Comparison of ENCODE assay signal across 28 mouse cellular contexts in the genomic region with DNA sequence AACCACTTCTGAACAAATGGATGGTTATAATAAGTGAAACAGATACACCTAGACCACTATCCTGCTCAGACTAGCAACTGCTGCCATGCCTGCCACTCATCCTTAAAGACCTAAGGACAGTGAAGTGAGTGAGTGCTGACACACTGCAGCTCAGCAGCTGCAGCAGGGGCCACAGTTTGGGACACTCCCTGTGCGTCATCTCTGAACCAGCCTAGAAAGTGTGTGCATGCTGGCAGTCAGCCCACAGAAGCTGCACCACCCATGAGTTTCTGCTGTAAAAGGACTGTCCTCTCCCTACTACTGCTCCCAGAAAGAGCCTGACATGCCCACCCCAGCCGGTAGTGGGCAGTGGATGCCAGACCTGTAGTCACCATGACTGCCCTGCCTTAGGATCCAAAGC. TPM values are rescaled to one million over a fixed set of nuclear protein-coding genes. Genes with fewer than 3 reads are reported as not detected.
A peak's percentile ranks its signal among the peaks of the same experiment; 100 is the strongest.
DNase-seq lines count a peak whose midpoint lies in the region; ATAC-seq lines count a peak whose summit lies in the region.
"Had no signal": no experiment of that assay in that cellular context is flagged by ENCODE, and none has a peak within 500 bp of the region (broad histone marks: within the 10 kb centered on the region; RNA-seq: fewer than 3 reads in every experiment).

No protein-coding gene starts in this region.

- WGBS in heart, embryonic 11.5 days (ENCODE audit: insufficient replicate concordance), result 60% methylated on average over 2 of the region's 2 CpGs
- 16% methylated on average over 2 of the region's 2 CpGs for WGBS in large intestine, adult 2 months
- WGBS in liver, embryonic 12.5 days (ENCODE audit: insufficient replicate concordance), result 58% methylated on average over 2 of the region's 2 CpGs

- H3K4me1 ChIP-seq in heart, embryonic 11.5 days (ENCODE audit: control insufficient read depth, insufficient read depth, low read length), result no peaks in the 10 kb centered on the region
- H3K4me1 ChIP-seq in liver, embryonic 12.5 days, result no peaks in the 10 kb centered on the region
- H3K4me1 ChIP-seq: heart, embryonic 10.5 days; hindbrain, embryonic 13.5 days; liver, embryonic 15.5 days; lung, embryonic 15.5 days; midbrain, embryonic 12.5 days; neural tube, embryonic 13.5 days had no signal

- no peak overlapping the region for H3K27ac ChIP-seq in heart, embryonic 11.5 days (ENCODE audit: low read depth, low read length)
- no peak overlapping the region for H3K27ac ChIP-seq in liver, embryonic 12.5 days
- H3K27ac ChIP-seq: heart, embryonic 10.5 days; hindbrain, embryonic 13.5 days; liver, embryonic 15.5 days; lung, embryonic 15.5 days; midbrain, embryonic 12.5 days; neural tube, embryonic 13.5 days had no signal

- H3K27me3 ChIP-seq in heart, embryonic 11.5 days (ENCODE audit: control insufficient read depth, insufficient read depth, low read length), result no peaks in the 10 kb centered on the region
- H3K27me3 ChIP-seq in liver, embryonic 12.5 days (replicated peaks), result no peaks in the 10 kb centered on the region
- H3K27me3 ChIP-seq: hindbrain, embryonic 13.5 days; liver, embryonic 15.5 days; lung, embryonic 15.5 days; midbrain, embryonic 12.5 days; neural tube, embryonic 13.5 days had no signal

- no peaks in the 10 kb centered on the region for H3K36me3 ChIP-seq in heart, embryonic 11.5 days (ENCODE audit: control insufficient read depth, insufficient read depth, low read length)
- no peaks in the 10 kb centered on the region for H3K36me3 ChIP-seq in liver, embryonic 12.5 days
- H3K36me3 ChIP-seq: heart, embryonic 10.5 days; hindbrain, embryonic 13.5 days; liver, embryonic 15.5 days; lung, embryonic 15.5 days; midbrain, embryonic 12.5 days; neural tube, embryonic 13.5 days had no signal

- ATAC-seq in heart, embryonic 11.5 days (replicated peaks; ENCODE audit: insufficient number of reproducible peaks, low FRiP score, low TSS enrichment), result no peak
- no peak for ATAC-seq in liver, embryonic 12.5 days
- ATAC-seq: forebrain, embryonic 14.5 days; intestine, embryonic 16.5 days had no signal

- H3K9me3 ChIP-seq in heart, embryonic 11.5 days (replicated peaks; ENCODE audit: control insufficient read depth, low read length), result no peaks in the 10 kb centered on the region
- no peaks in the 10 kb centered on the region for H3K9me3 ChIP-seq in liver, embryonic 12.5 days (replicated peaks)
- H3K9me3 ChIP-seq: heart, embryonic 10.5 days; hindbrain, embryonic 13.5 days; liver, embryonic 15.5 days; lung, embryonic 15.5 days; midbrain, embryonic 12.5 days; neural tube, embryonic 13.5 days had no signal

- DNase-seq in adrenal gland, adult 2 months, result peak; percentile 20
- no peak for DNase-seq in adrenal gland, adult (ENCODE audit: inconsistent age in 2 of 2, low spot score in 1 of 2)
- DNase-seq in heart, postnatal 4 days, result peak; percentile 5
- DNase-seq in large intestine, adult 2 months (ENCODE audit: low read depth, low spot score), result peak; percentile 22
- DNase-seq in gastrocnemius, adult 18-20 months (ENCODE audit: low spot score), result no peak
- DNase-seq: cerebellum, adult 8-10 months; cerebellum, postnatal 25 days; gastrocnemius, postnatal 25 days; heart, adult 11 months; heart, postnatal 36 days; kidney, adult 8-10 months; kidney, postnatal 10 days; layer of hippocampus, adult 9-11 months; liver; lung, postnatal 36 days; right cerebral cortex, postnatal 4 days; thymus, postnatal 4 days had no signal

- no peak overlapping the region for H3K4me2 ChIP-seq in heart, embryonic 11.5 days
- no peak overlapping the region for H3K4me2 ChIP-seq in liver, embryonic 12.5 days
- H3K4me2 ChIP-seq: hindbrain, embryonic 13.5 days; liver, embryonic 15.5 days; lung, embryonic 15.5 days; midbrain, embryonic 12.5 days; neural tube, embryonic 13.5 days had no signal

- H3K9ac ChIP-seq in heart, embryonic 11.5 days (ENCODE audit: low read depth, low read length), result no peak overlapping the region
- no peak overlapping the region for H3K9ac ChIP-seq in liver, embryonic 12.5 days
- H3K9ac ChIP-seq: hindbrain, embryonic 13.5 days; liver, embryonic 15.5 days; lung, embryonic 15.5 days; midbrain, embryonic 12.5 days; neural tube, embryonic 13.5 days had no signal

- no peak overlapping the region for H3K4me3 ChIP-seq in heart, embryonic 11.5 days (ENCODE audit: low read depth, low read length)
- H3K4me3 ChIP-seq in liver, embryonic 12.5 days, result no peak overlapping the region
- H3K4me3 ChIP-seq: heart, embryonic 10.5 days; hindbrain, embryonic 13.5 days; liver, embryonic 15.5 days; lung, embryonic 15.5 days; midbrain, embryonic 12.5 days; neural tube, embryonic 13.5 days had no signal

RNA-seq across cellular contexts. Expression of a gene that starts 56.3 kb away (rescaled TPM):
- 1 to 10 TPM; 2.1 to 3.5 TPM for total RNA-seq in adrenal gland, adult 2 months (2021)
- polyA plus RNA-seq in adrenal gland, adult 2 months (2012; rRNA removed), result 1.0 and 1.7 TPM in 2 replicates
- 1 to 10 TPM; 3.3 to 4.0 TPM for total RNA-seq in heart, postnatal 4 days (2021)
- 2.3 and 3.8 TPM in 2 replicates for polyA plus RNA-seq in heart, embryonic 11.5 days (2014; fragmentation: Nextera tagmentation; extraction: Ambion mirVana)
- polyA plus RNA-seq in large intestine, adult 2 months (2012; rRNA removed), result 0.32 TPM in 2 replicates
- 1 to 10 TPM; 1.0 to 1.2 TPM for total RNA-seq in gastrocnemius, adult 18-20 months (2021)
- polyA plus RNA-seq in liver, embryonic 12.5 days (2016; fragmentation: Nextera tagmentation; extraction: Ambion mirVana), result 0.50 and 0.58 TPM in 2 replicates
- total RNA-seq: megakaryocyte, adult 5-6 weeks had no signal

Comparison
In these comparisons a context has a peak if more than half of its experiments do, and no peak if none do; other contexts are left out.
1. DNase-seq: peak in adrenal gland, adult 2 months (single experiment), heart, postnatal 4 days (single experiment) and large intestine, adult 2 months (single experiment); none in adrenal gland, adult (0 of 2) and gastrocnemius, adult 18-20 months (single experiment).